Mouse (Mus musculus): Measurements from ENCODE around the gene Ifit1bl1. TPM values are rescaled to one million over a fixed set of nuclear protein-coding genes. Genes with fewer than 3 reads are reported as not detected.
"Not testable (repeated sequence)": the region's sequence is repeated elsewhere in the genome, so short reads cannot be mapped to it uniquely, and the experiment has no call there.

Ifit1bl1 gene
- polyA plus RNA-seq, 1 experiment: 2.9 TPM

DNA sequence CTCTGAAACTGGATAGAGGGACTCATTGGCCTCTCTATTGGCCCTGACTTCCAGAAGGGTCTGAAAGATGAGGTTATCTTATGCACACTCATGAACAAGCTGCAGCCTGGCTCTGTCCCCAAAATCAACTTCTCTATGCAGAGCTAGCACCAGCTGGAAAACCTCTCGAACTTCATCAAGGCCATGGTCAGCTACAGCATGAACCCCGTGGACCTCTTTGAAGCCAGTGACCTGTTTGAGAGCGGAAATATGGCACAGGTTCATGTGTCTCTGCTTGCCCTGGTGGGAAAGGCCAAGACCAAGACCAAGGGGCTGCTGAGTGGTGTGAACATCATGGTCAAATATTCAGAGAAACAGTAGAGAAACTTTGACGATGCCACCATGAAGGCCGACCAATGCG, 22.0 kb upstream of the Ifit1bl1 start:
- H3K27ac ChIP-seq (ENCODE audit: insufficient read depth, low read length): no peak overlapping the region
- H3K4me1 ChIP-seq (ENCODE audit: control insufficient read depth, insufficient read depth, low read length): no peaks in the 10 kb centered on the region
- H3K4me3 ChIP-seq (ENCODE audit: insufficient read depth, low read length): no peak overlapping the region
- TF ChIP-seq CTCF (IDR thresholded peaks at IDR 0.05; ENCODE audit: extremely low read depth, insufficient read depth, low read length) (no peak), POLR2A (IDR thresholded peaks at IDR 0.05; ENCODE audit: extremely low read depth, insufficient read depth, low read length) (no peak)

DNA sequence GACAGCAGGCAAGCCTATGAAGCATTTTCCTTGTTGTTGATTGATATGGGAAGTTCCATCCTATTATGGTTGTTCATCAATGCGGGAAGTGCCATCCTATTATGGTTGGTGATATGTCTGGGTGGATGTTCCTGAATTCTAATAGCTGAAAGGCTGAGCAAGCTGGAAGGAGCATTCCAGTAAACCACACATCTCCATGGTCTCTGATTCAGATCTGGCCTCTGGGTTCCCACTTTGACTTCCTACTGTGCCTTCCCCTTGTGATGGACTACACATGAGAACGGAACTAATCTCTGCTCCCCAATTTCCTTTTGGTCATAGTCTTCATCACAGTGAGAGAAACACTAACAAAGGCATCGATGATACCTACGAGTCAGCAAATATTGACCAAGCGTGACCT, 19.1 kb upstream of the Ifit1bl1 start:
- no peaks in the 10 kb centered on the region for H3K4me1 ChIP-seq (ENCODE audit: control insufficient read depth, insufficient read depth, low read length)
- TF ChIP-seq CTCF (IDR thresholded peaks at IDR 0.05; ENCODE audit: extremely low read depth, insufficient read depth, low read length): no peak
- H3K27ac ChIP-seq (ENCODE audit: insufficient read depth, low read length): no peak overlapping the region

GRCm38 (mm10) chr19:34612243-34613001, 10.7 kb upstream of the Ifit1bl1 start:
- H3K4me1 ChIP-seq (ENCODE audit: control insufficient read depth, insufficient read depth, low read length); H3K27ac ChIP-seq (ENCODE audit: insufficient read depth, low read length); H3K4me3 ChIP-seq (ENCODE audit: insufficient read depth, low read length): not testable (repeated sequence)

More for the DNA sequence above, 19.1 kb upstream of the Ifit1bl1 start:
- no peak overlapping the region for H3K4me3 ChIP-seq (ENCODE audit: insufficient read depth, low read length)

GRCm38 (mm10) chr19:34610118-34610517, 8.4 kb upstream of the Ifit1bl1 start:
- H3K27ac ChIP-seq (ENCODE audit: insufficient read depth, low read length); H3K4me3 ChIP-seq (ENCODE audit: insufficient read depth, low read length); H3K4me1 ChIP-seq (ENCODE audit: control insufficient read depth, insufficient read depth, low read length): not testable (repeated sequence)

DNA sequence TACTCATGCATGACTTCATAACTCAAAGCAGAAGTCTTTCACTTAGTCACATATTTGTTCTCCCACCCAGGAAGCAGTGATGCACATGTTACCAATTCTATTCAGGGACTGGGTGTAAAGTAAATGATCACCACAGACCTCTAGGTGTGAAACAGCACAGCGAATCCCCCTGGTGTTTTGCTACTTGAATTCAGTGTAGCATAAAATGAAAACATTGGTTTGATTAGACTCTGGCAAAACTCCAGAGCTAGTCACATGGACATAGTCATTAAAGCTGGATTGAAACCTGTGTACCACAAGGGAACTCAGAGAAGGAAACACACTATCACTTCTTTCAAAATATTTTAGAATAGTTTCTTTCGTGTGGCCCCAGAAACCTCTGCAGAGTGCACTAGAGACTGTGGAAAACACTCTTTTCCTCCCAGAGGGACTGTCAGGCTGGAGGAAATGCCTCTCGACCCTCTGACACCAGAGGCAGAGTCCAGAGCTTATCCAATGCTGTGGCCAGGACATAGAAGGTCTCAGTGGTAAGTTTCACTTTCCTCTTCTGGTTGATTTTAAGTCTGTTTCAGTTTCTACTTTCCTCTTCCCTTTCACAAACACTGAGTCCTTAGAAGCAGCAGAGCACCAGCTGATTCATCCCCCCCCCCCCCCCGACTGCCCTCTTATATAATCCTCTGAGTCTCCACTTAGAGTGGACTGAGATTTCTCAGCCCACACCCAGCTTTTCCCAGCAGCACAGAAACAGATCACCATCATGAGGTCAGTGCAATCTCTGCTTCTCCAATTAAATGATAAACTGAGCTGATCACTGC, 5.7 kb upstream of the Ifit1bl1 start, which contains the start of gene Ifit3b:
Gene Ifit3b (plus strand): TSS at position 734 of the 815 bp plus-strand sequence.
- H3K4me3 ChIP-seq (ENCODE audit: insufficient read depth, low read length): 0 out of 2 replicates have a peak within 1 kb of the TSS, but pooled peaks have one; percentile 18
- peak within 1 kb of the TSS; percentile 95 for H3K27ac ChIP-seq (ENCODE audit: insufficient read depth, low read length)
- H3K4me1 ChIP-seq (ENCODE audit: control insufficient read depth, insufficient read depth, low read length): not testable (repeated sequence)

DNA sequence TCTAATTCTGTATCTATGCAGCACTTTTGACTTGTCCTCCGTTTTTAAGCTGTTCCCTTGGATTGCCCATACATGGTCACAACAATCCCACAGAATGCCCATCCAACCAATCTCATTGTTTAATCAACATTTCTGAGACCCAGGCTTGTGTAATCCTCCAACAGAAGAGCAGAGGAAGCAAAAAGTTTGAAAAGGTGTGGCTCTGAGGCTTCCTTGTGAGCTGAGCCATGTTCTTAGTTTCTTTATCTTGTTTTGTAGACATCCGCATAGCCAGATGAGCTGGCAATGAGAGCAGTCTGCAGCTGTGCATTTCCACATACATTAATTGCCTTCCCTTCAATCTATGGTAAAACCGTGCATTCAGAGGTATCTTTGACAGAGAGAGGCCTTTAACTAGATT, 3.7 kb upstream of the Ifit1bl1 start:
- Histone ChIP-seq H3K4me3 (ENCODE audit: insufficient read depth, low read length) (no peak overlapping the region), H3K27ac (ENCODE audit: insufficient read depth, low read length) (no peak overlapping the region), H3K4me1 (ENCODE audit: control insufficient read depth, insufficient read depth, low read length) (peaks cover 1% of the 10 kb centered on the region)
- no peak for TF ChIP-seq POLR2A (IDR thresholded peaks at IDR 0.05; ENCODE audit: extremely low read depth, insufficient read depth, low read length)
- TF ChIP-seq CTCF (IDR thresholded peaks at IDR 0.05; ENCODE audit: extremely low read depth, insufficient read depth, low read length): no peak

DNA sequence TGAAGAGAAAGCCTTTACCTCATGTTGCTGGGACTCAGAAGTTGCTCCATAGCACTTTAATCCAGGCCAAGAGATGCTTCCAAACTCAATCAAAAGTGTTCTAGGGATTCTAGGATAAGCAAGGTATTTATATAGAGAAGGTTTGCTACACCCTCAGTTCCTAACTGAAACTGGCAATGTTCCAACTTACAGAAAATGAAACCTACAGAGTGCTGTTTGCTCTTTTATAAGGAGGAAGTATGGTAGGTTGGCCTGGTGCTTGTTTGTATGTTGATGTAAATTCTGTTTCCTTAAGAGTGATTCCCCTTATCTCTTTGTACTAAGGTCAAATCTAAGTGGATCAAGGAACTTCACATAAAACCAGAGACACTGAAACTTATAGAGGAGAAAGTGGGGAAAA, 2.5 kb downstream of the Ifit1bl1 start:
- H3K27ac ChIP-seq (ENCODE audit: insufficient read depth, low read length); H3K4me1 ChIP-seq (ENCODE audit: control insufficient read depth, insufficient read depth, low read length); H3K4me3 ChIP-seq (ENCODE audit: insufficient read depth, low read length): not testable (repeated sequence)

- Histone ChIP-seq H3K27ac (ENCODE audit: insufficient read depth, low read length) (no peak overlapping the region), H3K4me1 (ENCODE audit: control insufficient read depth, insufficient read depth, low read length) (no peaks in the 10 kb centered on the region; the same call in 1 of the 2 replicates), H3K4me3 (ENCODE audit: insufficient read depth, low read length) (no peak overlapping the region)
- no peak for TF ChIP-seq CTCF (IDR thresholded peaks at IDR 0.05; ENCODE audit: extremely low read depth, insufficient read depth, low read length)
Observed at GRCm38 (mm10) chr19:34598341-34598740, 3.4 kb downstream of the Ifit1bl1 start.

DNA sequence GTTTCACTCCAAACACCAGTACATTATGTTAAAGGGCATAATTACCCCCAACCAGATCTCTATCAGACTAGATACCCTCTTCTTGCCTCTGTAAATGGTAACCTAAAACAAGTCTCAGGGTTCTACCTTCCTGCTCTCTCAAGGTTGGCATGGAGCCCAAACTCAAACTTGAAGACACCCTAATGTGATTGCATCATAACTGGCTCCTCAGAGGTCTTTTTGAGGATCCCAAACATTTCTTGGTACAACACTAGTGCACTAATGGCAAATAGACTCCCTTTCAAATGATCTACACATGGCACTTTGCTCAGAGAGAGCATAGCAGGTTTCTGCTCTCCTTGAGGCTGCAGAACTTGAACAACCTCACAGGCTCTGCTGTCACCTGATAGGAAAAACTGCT, 4.9 kb downstream of the Ifit1bl1 start:
- TF ChIP-seq CTCF (IDR thresholded peaks at IDR 0.05; ENCODE audit: extremely low read depth, insufficient read depth, low read length) (no peak), POLR2A (IDR thresholded peaks at IDR 0.05; ENCODE audit: extremely low read depth, insufficient read depth, low read length) (no peak)
- Histone ChIP-seq H3K4me3 (ENCODE audit: insufficient read depth, low read length) (no peak overlapping the region), H3K27ac (ENCODE audit: insufficient read depth, low read length) (no peak overlapping the region), H3K4me1 (ENCODE audit: control insufficient read depth, insufficient read depth, low read length) (no peaks in the 10 kb centered on the region; the same call in 1 of the 2 replicates)

GRCm38 (mm10) chr19:34594523-34594922, 7.2 kb downstream of the Ifit1bl1 start:
- H3K27ac ChIP-seq (ENCODE audit: insufficient read depth, low read length); H3K4me3 ChIP-seq (ENCODE audit: insufficient read depth, low read length); H3K4me1 ChIP-seq (ENCODE audit: control insufficient read depth, insufficient read depth, low read length): not testable (repeated sequence)

GRCm38 (mm10) chr19:34593456-34593855, 8.3 kb downstream of the Ifit1bl1 start:
- Histone ChIP-seq H3K4me1 (ENCODE audit: control insufficient read depth, insufficient read depth, low read length) (no peaks in the 10 kb centered on the region; the same call in 1 of the 2 replicates), H3K4me3 (ENCODE audit: insufficient read depth, low read length) (no peak overlapping the region), H3K27ac (ENCODE audit: insufficient read depth, low read length) (no peak overlapping the region)
- no peak for TF ChIP-seq CTCF (IDR thresholded peaks at IDR 0.05; ENCODE audit: extremely low read depth, insufficient read depth, low read length)
- TF ChIP-seq POLR2A (IDR thresholded peaks at IDR 0.05; ENCODE audit: extremely low read depth, insufficient read depth, low read length): no peak

All from cortical plate, adult 2 months (tissue).